Mouse (Mus musculus) layer of hippocampus, adult 9-10 months (tissue): Measurements from ENCODE around the gene Itga6.
A peak's percentile ranks its signal among the peaks of the same experiment; 100 is the strongest.

ENCODE experiments used
- DNase-seq: peaks from one replicate; pipeline ENCODE4 v3.0.0; 2022; ENCODE audit warnings: low spot score

The Itga6 gene

DNA sequence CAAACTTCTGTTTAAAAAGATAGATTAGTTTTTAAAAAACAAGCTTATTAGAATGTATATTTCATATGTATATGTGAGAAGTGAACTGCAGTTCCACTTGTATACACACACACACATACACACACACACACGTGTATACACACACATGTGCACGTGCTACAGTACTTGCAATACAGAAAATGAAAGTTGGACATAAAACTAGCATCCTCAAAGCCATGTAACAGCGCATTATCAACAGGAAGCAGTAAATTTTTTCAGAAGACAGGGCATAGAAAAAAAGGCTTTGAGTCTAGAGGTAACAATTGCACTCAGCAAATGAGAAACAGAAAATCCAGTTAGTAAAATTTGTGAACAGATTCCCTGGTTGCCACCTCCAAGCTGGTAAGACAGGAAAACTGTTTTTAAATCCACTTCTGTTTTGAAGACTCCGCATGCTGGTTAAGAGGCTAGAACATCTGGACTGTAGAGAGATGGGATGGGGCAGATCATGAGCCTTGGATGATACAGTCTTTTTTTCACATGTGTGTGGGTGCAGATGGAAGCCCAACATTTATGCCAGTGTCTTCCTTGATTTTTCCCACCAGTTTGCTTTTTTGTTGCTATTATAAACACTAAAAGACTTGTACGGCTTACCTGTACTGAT, 118.2 kb downstream of the Itga6 start:
- no peak for DNase-seq

DNA sequence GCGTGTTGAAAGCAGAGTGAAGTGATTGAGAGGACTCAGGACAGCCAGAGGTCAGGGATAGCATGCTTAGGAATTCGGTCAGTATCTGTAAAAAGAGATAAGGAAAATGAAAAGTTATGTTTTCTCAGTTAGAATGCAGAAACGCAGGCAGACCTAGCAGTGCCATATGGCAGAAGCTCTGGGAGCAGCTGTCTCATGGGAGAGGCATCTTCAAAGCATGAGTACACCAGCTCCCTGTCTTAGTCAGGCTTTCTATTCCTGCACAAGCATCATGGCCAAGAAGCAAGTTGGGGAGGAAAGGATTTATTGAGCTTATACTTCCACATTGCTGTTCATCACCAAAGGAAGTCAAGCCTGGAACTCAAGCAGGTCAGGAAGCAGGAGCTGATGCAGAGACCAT, 119.6 kb downstream of the Itga6 start:
- no peak for DNase-seq

- no peak for DNase-seq
These were observed 120.5 kb downstream of the Itga6 start for GRCm38 (mm10) chr2:71865935-71866334.

GRCm38 (mm10) chr2:71866565-71866964, 121.1 kb downstream of the Itga6 start:
- DNase-seq = no peak

- no peak for DNase-seq
These were observed 121.6 kb downstream of the Itga6 start for GRCm38 (mm10) chr2:71867019-71867418.

DNA sequence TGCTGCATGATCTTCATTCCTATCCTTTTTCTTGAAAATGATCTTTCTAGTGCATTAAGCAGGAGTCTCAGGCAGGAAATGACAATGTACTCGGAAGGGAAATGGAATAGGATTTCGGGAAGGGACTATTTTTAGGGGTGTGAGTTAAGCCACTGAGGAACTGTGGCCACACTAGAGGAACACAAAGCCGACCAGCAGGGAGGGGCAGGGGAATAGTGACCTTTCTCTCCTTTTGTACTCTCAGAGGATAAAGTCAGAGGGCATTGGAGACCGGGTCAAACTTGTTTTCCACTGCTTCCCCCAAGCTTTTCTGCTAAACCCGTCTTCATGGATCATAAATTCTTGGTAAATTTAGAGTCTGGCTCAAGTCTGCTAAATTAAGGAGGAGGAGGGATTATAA, 122.1 kb downstream of the Itga6 start:
- DNase-seq = no peak

- no peak for DNase-seq
These were observed 122.8 kb downstream of the Itga6 start for GRCm38 (mm10) chr2:71868256-71868655.

DNA sequence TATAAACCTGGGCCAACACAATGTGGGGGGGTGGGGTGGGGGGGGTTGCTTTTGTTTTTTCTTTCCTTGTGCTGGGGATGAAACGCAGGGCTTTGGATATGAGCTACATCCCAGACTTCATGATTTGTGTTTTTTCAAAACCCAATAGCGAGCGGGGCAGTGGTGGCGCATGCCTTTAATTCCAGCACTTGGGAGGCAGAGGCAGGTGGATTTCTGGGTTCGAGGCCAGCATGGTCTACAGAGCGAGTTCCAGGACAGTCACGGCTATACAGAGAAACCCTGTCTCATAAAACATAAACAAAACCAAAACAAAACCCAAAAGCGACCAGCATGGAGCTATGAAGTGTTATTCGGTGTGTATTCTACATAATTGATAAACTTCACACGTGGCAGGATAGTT, 126.7 kb downstream of the Itga6 start:
- DNase-seq = no peak

DNA sequence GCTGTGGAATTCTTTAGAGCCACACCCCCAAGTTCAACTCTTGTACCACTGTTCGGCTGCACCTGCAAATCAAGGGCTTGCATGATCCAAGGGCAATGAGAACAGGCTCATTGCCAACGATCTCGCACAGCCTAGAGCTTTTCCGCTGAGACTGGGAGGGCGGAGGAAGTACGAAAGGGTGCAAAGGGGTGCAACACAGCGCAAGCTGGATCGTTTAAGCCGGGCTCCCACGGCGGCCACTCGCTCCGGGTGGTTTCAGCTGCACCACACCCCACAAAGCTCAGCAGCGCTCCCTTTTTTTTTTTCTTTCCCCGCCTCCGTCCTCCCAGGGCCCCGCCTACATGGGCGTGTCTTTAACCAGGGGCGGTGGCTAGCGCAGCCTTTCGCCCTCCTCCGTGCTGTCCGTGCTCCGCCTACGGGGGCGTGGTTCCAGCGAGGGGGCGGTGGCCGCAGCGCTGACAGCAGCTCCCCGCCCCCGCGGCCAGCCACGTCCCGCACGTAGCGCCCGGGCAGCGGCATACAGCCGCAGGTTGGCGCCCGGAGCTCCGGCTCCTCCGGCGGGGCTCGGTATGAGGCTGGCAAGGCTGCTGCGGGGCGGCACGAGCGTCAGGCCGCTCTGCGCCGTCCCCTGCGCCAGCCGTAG, 127.5 kb downstream of the Itga6 start, which contains the start of gene Pdk1:
Pdk1 (plus strand) TSS at position 424 of the 643 bp plus-strand sequence.
- peak; percentile 81 for DNase-seq

DNA sequence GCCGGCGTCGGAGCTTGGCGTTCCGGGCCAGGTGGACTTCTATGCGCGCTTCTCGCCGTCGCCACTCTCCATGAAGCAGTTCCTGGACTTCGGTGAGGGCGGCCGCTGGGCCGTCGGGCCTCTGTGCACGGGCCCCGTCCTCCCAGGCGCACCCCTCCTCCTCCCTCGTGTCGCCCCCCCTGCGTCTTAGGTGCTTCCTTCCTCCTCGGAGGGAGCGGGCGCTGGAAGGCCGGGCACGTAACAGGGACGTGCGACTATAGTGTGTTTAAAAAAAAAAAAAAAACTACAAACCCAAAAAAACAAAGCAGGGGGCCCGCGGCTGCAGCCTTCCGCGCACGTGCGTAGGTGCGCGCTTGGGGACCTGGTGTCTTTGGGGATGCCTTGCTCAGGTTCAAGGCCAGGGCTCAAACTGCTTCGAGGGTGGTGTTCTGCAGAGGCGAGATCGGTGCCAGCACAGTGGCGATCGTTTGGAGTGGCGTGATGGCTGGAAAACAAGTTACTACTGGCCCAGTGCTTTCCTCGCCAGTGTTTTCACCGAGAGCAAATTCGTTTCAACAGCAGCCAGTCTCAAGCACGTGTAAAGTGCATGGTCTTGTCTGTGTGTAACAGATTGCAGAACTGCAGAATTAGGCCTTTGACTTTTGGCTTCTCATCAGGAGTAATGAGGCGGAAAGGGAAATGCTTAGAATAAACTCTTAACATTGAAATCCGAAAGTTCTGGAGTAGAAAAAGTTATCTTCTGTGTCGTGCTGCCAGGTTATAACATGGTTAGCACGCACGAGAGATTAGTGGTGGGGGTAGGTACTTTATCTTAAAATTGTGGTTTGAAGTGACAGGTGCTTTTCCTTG, 128.3 kb downstream of the Itga6 start:
- no peak for DNase-seq

- DNase-seq = no peak
These were observed 129.0 kb downstream of the Itga6 start for GRCm38 (mm10) chr2:71874422-71874821.

GRCm38 (mm10) chr2:71874836-71875235, 129.4 kb downstream of the Itga6 start:
- DNase-seq = no peak

DNA sequence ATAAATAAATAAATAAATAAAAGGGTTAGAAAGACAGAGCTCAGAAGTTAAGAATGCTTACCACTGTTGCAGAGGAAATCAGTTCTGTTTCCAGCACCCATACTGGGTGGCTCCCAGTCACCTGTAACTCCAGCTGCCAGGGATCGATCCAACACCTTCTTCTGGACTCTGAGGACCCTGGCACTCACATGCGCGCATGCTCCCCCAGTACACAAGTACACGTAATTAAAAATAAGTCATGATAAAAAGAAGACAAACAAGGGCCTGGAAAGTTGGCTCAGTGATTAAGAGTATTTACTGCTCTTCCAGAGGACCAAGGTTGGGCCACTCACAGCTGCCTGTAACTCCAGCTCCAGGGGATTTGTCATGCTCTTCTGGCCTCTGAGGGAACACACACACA, 132.4 kb downstream of the Itga6 start:
- no peak for DNase-seq

DNA sequence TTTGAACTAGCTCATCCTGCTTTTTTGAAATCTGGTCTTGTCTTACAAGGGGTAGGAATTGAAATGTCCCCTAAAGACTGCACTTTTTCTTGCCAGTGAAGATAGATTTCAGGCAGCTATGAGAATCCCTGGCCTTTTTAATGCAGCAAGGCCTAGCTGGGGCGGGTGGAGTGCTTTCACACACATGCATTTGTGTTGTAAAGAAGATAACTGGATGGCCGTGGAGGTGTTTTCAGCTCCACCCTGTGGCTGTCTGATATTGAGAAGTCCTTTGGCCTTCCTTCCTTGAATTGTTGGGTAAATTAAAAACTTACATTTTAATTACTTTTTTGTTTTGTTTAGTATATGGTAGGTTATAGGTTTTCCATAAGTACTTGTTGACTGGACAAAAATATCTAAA, 133.0 kb downstream of the Itga6 start:
- DNase-seq = no peak

- no peak for DNase-seq
These were observed 133.5 kb downstream of the Itga6 start for GRCm38 (mm10) chr2:71878943-71879342.

DNA sequence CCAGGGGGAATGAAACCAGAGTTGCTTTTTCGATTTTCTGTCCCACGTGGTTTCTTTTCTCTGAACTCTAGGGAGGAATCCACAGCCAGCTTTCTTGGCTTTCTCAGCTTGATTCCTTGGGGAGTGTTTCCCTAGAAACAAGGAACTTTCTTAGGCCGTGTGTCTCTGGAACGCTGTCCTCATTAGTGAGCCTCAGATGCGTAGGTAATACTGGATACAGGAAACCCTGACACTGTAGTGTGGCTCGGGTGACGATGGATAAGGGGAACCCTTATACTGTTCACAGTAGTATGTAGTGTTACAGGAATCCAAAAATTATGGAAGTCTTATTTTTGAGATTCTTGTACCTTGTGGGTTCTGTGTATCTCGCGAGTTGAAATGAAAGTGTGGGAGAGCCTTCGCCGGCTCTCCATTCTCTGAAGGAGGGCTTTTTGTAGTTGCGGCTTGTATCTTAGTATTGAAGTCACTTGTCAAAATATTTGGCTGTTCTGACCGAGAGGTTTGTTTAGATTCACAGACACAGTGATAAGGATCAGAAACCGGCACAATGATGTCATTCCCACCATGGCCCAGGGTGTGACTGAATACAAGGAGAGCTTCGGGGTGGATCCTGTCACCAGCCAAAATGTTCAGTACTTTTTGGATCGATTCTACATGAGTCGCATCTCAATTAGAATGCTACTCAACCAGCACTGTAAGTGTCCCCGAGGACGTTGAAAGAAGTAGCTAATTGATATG, 137.7 kb downstream of the Itga6 start:
- DNase-seq = no peak

- no peak for DNase-seq
These were observed 141.9 kb downstream of the Itga6 start for GRCm38 (mm10) chr2:71887269-71887668.

- DNase-seq = no peak
These were observed 143.0 kb downstream of the Itga6 start for GRCm38 (mm10) chr2:71888437-71888836.

DNA sequence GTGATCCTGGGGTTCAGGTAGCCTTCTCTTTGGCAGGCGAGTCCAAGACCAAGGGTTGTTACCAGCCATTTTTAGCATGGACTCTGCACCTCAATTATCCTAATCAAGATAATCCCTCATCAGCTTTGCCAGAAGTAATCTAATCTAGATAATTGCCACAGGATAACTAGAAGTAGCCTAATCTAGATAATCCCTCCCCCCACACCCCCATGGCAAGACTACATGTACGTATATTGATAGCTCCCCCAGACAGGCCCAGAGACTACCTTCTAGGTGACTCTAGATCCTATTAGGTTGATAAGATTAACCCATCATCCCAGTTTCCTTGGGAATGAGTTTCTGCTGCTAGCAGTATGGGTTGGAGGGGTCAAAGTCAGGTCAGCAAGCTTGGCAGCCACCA, 146.1 kb downstream of the Itga6 start:
- DNase-seq = no peak

- DNase-seq = no peak
These were observed 147.4 kb downstream of the Itga6 start for GRCm38 (mm10) chr2:71892741-71893349.

DNA sequence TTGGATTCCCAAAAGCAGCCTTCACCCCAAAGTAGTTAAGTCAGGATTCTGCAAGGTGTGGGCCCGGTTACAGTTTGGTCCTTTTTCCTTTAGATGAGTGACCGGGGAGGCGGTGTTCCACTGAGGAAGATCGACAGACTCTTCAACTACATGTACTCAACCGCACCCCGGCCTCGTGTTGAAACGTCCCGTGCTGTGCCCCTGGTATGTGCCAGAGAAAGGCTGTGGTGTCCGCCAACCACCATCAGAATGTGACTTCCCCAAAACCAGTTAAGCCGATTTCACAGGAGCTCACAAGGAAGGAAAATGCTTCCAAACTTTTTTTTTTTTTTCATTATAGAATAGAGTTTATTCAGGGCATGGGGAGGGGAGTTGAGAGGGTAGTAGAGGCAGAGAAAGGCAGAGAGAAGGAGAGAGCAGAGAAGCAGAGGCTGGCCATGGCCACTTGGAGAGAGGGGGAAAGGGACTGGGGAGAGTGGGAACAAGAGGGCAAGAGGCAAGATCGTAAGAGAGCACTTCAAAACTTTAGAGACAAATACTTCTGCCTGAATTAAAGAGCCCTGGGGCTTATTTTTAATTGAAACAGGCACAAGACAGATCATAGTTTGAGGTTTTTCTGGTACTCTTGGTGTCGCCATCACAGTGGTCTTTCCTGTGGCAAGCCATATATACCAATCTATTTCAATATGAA, 150.3 kb downstream of the Itga6 start:
- no peak for DNase-seq
